Comparison of ENCODE assay signal across 8 mouse cellular contexts in genomic region chr4:119539031-119539824, GRCm38 (mm10). TPM values are rescaled to one million over a fixed set of nuclear protein-coding genes. Genes with fewer than 3 reads are reported as not detected.
A peak's percentile ranks its signal among the peaks of the same experiment; 100 is the strongest.
DNase-seq lines count a peak whose midpoint lies in the region; ATAC-seq and TF ChIP-seq lines count a peak whose summit lies in the region.

Frg2f1 (minus strand) TSS chr4:119539529.

- H3K4me2 ChIP-seq in hindbrain, postnatal 0 days (ENCODE audit: low read depth, low read length) = peak within 1 kb of the TSS; percentile 62

- H3K4me1 ChIP-seq in hindbrain, postnatal 0 days (ENCODE audit: insufficient read depth, low read length) = 0 out of 2 replicates have a peak, but pooled peaks cover 4% of the 10 kb centered on the region

- TF ChIP-seq CTCF in gastrocnemius, adult 2 months (IDR thresholded peaks at IDR 0.05) = no peak
- TF ChIP-seq CTCF in hindbrain, postnatal 0 days (IDR thresholded peaks at IDR 0.05; ENCODE audit: low read depth) = no peak
- TF ChIP-seq CTCF in left cerebral cortex, adult 2 months (IDR thresholded peaks at IDR 0.05) = no peak

- H3K9ac ChIP-seq in hindbrain, postnatal 0 days (replicated peaks; ENCODE audit: low read length) = peak within 1 kb of the TSS; percentile 84

- under 1% methylated on average over 83 of the region's 85 CpGs for WGBS in hindbrain, postnatal 0 days

- H3K9me3 ChIP-seq in hindbrain, postnatal 0 days (ENCODE audit: low read length) = no peaks in the 10 kb centered on the region

- no peaks in the 10 kb centered on the region for H3K36me3 ChIP-seq in hindbrain, postnatal 0 days (ENCODE audit: insufficient read depth, low read length)

- H3K4me3 ChIP-seq in gastrocnemius, adult 2 months = peak within 1 kb of the TSS; percentile 98
- peak within 1 kb of the TSS; percentile 99 for H3K4me3 ChIP-seq in hindbrain, postnatal 0 days (ENCODE audit: low read length)
- H3K4me3 ChIP-seq in left cerebral cortex, adult 2 months = peak within 1 kb of the TSS; percentile 93

- ATAC-seq in common myeloid progenitor, adult 5-6 weeks (replicated peaks; ENCODE audit: low read depth, poor library complexity, severe bottlenecking) = peak; percentile 93
- ATAC-seq in hindbrain, postnatal 0 days = peak; percentile 96
- peak; percentile 91 for ATAC-seq in megakaryocyte, adult 5-6 weeks (ENCODE audit: poor library complexity, severe bottlenecking)

- peak; percentile 99 for DNase-seq in ZHBTc4 (ENCODE audit: low read depth, low spot score)
- peak; percentile 98 for DNase-seq in gastrocnemius, adult 2 months
- peak; percentile 96 for DNase-seq in hindbrain, postnatal 0 days (ENCODE audit: low spot score)
- DNase-seq in left cerebral cortex, adult 2 months (ENCODE audit: extremely low spot score in 1 of 2, low spot score in 2 of 2) = peak; percentile 95 to 97
- DNase-seq in right cerebral cortex, adult 2 months (ENCODE audit: low spot score in 2 of 2) = peak; percentile 93 to 94
- DNase-seq in urinary bladder, postnatal 14 days (ENCODE audit: low spot score) = peak; percentile 95

- H3K27me3 ChIP-seq in hindbrain, postnatal 0 days (ENCODE audit: insufficient read depth, low read length) = no peaks in the 10 kb centered on the region

- peak within 1 kb of the TSS; percentile 93 for H3K27ac ChIP-seq in gastrocnemius, adult 2 months
- peak within 1 kb of the TSS; percentile 98 for H3K27ac ChIP-seq in hindbrain, postnatal 0 days
- H3K27ac ChIP-seq in left cerebral cortex, adult 2 months = peak within 1 kb of the TSS; percentile 99

- intact Hi-C loops in gastrocnemius, adult 2 months (cut with DNase I) = loop anchor here (5.0 kb wide), 2 partner anchors 88 to 307 kb away; partner anchors contain the start of genes AU022252 and P3h1
- intact Hi-C loops in left cerebral cortex, adult 2 months (cut with DNase I) = loop anchor here (2.0 to 10.0 kb wide), 5 partner anchors 46 to 297 kb away; partner anchors contain the start of genes Ppcs, Rimkla, Ybx1 and Zmynd12

RNA-seq across cellular contexts. Expression of gene Frg2f1, which starts in this region (rescaled TPM):
- total RNA-seq in common myeloid progenitor, adult 5-6 weeks (2017) = 0.63 and 5.5 TPM in 2 replicates
- total RNA-seq in gastrocnemius, adult 2 months (2021) = 1 to 10 TPM; 4.0 to 4.5 TPM
- 13.5 and 24.3 TPM in 2 replicates for total RNA-seq in hindbrain, postnatal 0 days (2014; rRNA removed)
- 11.2 and 11.8 TPM in 2 replicates for polyA plus RNA-seq in hindbrain, postnatal 0 days (2015; fragmentation: Nextera tagmentation; extraction: Ambion mirVana)
- 10 to 100 TPM; 21.4 to 22.5 TPM for total RNA-seq in left cerebral cortex, adult 2 months (2021)
- 0.69 and 1.6 TPM in 2 replicates for total RNA-seq in megakaryocyte, adult 5-6 weeks (2015)
- total RNA-seq in megakaryocyte, adult 5-6 weeks (2017) = 0.28 and 0.59 TPM in 2 replicates

Comparison
In these comparisons a context has a peak if more than half of its experiments do, and no peak if none do; other contexts are left out.
1. Peak in every context shown above with its lines: DNase-seq, ATAC-seq, H3K4me3 ChIP-seq and H3K27ac ChIP-seq.